Mouse (Mus musculus) ES-Bruce4 (cell line): ENCODE results near the gene Fpgs.

Experiments
- CTCF ChIP-seq: IDR thresholded peaks from one replicate; pipeline ENCODE4 v1.8.1; 2011; ENCODE audit warnings: low read depth, low read length
- POLR2A ChIP-seq: IDR thresholded peaks from one replicate; pipeline ENCODE4 v1.8.1; 2011; ENCODE audit warnings: low read length; ENCODE audit not compliant: insufficient read depth

DNA sequence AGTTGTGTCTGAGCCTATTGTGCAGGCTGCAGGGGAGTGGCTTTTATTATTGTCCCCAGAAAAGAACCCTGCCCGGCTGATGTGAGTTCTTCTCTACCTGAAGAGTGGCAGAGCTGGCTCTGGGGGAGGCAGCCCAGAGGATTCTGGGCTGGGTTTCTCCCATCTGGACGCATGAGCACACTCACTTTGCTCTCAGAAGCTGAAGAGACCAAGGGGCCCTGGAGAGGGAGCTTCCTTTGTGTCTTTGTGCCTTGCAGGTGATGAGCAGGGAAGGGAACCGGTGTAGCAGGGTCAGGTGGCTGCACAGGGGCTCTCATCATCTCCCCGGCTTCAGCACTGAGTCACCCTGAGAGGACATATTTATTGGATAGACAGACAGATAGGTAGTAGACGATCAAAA is 41.7 kb downstream of the Fpgs start:
- TF ChIP-seq CTCF (no peak), POLR2A (no peak)
